Mouse (Mus musculus): Measurements from ENCODE around the gene Kxd1. TPM values are rescaled to one million over a fixed set of nuclear protein-coding genes. Genes with fewer than 3 reads are reported as not detected.

Gene Kxd1
- polyA plus RNA-seq, 1 experiment from 2014 or later: 59.0 TPM

DNA sequence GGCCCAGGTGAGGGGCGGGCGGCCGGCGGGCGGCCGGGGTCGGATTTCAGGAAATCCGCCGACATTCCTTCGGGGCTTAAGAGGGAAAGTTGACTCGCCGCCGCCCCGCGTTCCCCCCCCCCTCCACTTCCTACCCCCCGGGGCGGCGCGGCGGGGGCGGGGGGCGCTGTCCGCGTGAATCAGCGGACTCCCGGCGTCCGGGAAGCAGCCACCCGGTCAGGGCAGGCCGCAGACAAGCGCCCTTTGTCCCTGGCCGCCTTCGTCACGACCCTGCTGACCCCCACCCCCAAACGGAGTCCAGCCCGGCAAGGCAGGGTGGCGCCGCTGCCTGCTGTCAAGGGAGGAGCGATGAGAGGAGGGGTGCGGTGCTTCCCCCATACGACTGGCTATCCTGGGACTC is 38.2 kb downstream of the Kxd1 start:
- under 1% methylated on average over 28 of the region's 41 CpGs for WGBS
- ATAC-seq (ENCODE audit: insufficient read depth): no peak
- Histone ChIP-seq H3K9me3 (ENCODE audit: low read depth, low read length) (no peaks in the 10 kb centered on the region), H3K27ac (ENCODE audit: low read depth) (peak overlapping the region; percentile 86), H3K4me2 (peak overlapping the region; percentile 63), H3K36me3 (ENCODE audit: insufficient read depth) (no peaks in the 10 kb centered on the region), H3K4me1 (ENCODE audit: insufficient read depth) (peaks cover 16% of the 10 kb centered on the region), H3K27me3 (ENCODE audit: insufficient read depth, low read length) (peaks cover 93% of the 10 kb centered on the region), H3K4me3 (ENCODE audit: low read depth, low read length) (peak overlapping the region; percentile 32), H3K9ac (peak overlapping the region; percentile 42)
- no peak for DNase-seq
- no peak for TF ChIP-seq CTCF (IDR thresholded peaks at IDR 0.05; ENCODE audit: low read depth)

DNA sequence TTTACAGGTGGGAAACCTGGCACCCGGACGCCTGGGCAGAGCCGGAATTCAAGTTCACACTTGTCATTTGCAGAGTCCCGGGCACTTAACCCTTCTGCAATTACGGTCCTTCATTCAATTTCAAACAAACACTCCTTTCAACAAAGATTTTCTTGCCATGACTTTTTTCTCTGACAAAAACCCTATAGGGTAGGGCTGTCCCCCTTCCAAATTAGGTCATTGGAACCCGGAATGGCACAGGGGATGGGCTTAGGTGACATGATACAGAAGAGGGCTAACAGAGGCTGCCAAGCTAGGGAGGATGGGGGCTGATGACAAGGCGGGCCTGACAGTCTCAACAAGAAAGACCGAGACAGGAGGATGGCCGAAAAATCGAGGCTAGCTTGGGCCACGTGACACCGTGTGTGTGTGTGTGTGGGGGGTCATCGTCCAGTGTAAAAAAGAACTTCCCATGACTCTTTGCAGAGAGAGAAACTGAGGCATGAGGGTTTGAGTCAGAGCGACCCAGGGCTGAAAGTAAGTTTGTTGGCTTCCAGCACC is 38.8 kb downstream of the Kxd1 start:
- no peak for ATAC-seq (ENCODE audit: insufficient read depth)
- DNase-seq: no peak
- peak overlapping the region; percentile 32 for H3K4me3 ChIP-seq (ENCODE audit: low read depth, low read length)
- no peaks in the 10 kb centered on the region for H3K36me3 ChIP-seq (ENCODE audit: insufficient read depth)
- peak overlapping the region; percentile 42 for H3K9ac ChIP-seq
- no peak for TF ChIP-seq CTCF (IDR thresholded peaks at IDR 0.05; ENCODE audit: low read depth)
- peak overlapping the region; percentile 63 for H3K4me2 ChIP-seq
- WGBS: 2% methylated on average over 14 of the region's 14 CpGs
- peak overlapping the region; percentile 86 for H3K27ac ChIP-seq (ENCODE audit: low read depth)
- H3K27me3 ChIP-seq (ENCODE audit: insufficient read depth, low read length): peaks cover 91% of the 10 kb centered on the region
- no peaks in the 10 kb centered on the region for H3K9me3 ChIP-seq (ENCODE audit: low read depth, low read length)
- H3K4me1 ChIP-seq (ENCODE audit: insufficient read depth): peaks cover 17% of the 10 kb centered on the region

DNA sequence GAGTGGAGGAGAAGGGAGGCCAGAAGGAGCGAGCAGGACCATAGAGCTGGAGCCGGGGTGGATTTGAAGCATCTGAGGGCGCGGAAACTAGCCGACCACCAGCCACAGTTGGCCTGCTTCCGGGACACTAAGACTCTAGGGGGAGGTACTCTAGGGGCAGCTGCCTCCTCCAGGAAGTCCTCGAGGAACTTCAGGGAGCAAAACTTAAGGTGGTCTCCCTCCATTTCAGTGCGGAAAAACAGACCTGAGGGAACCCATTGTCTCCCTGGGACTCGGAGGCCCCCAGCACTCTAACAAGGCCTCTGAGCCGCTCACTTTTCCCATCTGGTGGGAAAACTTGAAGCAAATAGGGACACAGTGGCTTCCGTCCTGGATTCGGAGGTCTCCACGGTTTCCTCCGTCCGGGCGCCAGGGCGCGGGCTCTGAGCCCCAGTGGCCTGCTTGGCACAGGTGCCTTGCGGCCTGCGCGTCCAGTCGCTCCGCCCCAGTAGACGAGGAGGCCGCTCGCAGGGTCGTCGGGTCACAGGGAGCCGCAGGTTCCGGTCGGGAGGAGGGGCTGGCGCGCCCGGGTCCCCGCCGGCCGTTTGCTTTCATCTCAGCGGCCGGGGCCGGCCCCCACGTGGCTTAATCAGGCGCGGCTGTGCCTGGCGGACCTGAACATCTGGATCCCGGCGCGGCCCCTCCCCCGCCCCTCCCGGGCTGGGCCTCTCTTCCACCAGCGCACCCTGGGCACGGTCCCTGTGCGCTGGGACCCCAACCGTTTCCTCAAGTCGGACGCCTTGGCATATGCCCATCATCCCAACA is 39.6 kb downstream of the Kxd1 start:
- Histone ChIP-seq H3K9me3 (ENCODE audit: low read depth, low read length) (no peaks in the 10 kb centered on the region), H3K9ac (0 out of 2 replicates have a peak overlapping the region, but pooled peaks have one; percentile 23), H3K36me3 (ENCODE audit: insufficient read depth) (no peaks in the 10 kb centered on the region), H3K27me3 (ENCODE audit: insufficient read depth, low read length) (peaks cover 82% of the 10 kb centered on the region), H3K4me2 (peak overlapping the region; percentile 63), H3K27ac (ENCODE audit: low read depth) (peak overlapping the region; percentile 86), H3K4me3 (ENCODE audit: low read depth, low read length) (peak overlapping the region; percentile 32), H3K4me1 (ENCODE audit: insufficient read depth) (peaks cover 20% of the 10 kb centered on the region)
- DNase-seq (no peak), ATAC-seq (ENCODE audit: insufficient read depth) (no peak)
- 3% methylated on average over 55 of the region's 55 CpGs for WGBS
- no peak for TF ChIP-seq CTCF (IDR thresholded peaks at IDR 0.05; ENCODE audit: low read depth)

DNA sequence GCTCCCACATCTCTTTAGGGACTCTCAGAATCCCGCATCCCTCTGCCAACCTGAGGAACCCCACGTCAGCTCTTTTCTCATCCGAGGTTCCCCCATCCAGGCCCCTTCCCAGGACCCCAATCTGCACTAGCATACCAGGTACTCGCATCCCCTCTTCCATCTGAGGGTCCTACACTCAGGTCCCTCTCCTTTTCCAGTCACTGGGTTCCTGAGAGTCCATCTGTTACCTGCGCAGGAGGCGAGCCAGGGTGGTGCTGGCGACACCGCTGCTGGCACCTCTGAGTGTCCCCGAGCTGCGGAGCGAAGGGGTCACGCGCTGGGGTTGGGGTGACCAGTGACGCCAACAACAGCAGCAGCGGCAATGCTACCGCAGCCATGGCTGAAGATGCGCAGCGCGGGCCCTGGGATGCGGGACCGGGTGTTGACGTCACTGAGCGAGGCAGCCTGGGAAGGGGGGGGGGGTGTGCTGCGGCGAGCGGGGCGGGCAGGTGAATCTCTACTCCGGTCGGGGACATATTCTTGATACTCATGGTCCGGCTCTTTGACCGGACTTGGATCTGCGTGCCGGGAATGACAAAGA is 40.7 kb downstream of the Kxd1 start, which contains the start of gene Tmem59l:
Gene Tmem59l (minus strand): TSS at position 418 of the 580 bp plus-strand sequence.
- peak within 1 kb of the TSS; percentile 32 for H3K4me3 ChIP-seq (ENCODE audit: low read depth, low read length)
- no peak within 1 kb of the TSS for H3K9ac ChIP-seq
- no peak for TF ChIP-seq CTCF (IDR thresholded peaks at IDR 0.05; ENCODE audit: low read depth)
- H3K36me3 ChIP-seq (ENCODE audit: insufficient read depth): no peaks in the 10 kb centered on the region
- H3K4me2 ChIP-seq: peak within 1 kb of the TSS; percentile 63
- H3K4me1 ChIP-seq (ENCODE audit: insufficient read depth): peaks cover 20% of the 10 kb centered on the region
- DNase-seq: no peak
- peaks cover 71% of the 10 kb centered on the region for H3K27me3 ChIP-seq (ENCODE audit: insufficient read depth, low read length)
- ATAC-seq (ENCODE audit: insufficient read depth): no peak
- H3K9me3 ChIP-seq (ENCODE audit: low read depth, low read length): no peaks in the 10 kb centered on the region
- 9% methylated on average over 33 of the region's 33 CpGs for WGBS
- H3K27ac ChIP-seq (ENCODE audit: low read depth): peak within 1 kb of the TSS; percentile 86

DNA sequence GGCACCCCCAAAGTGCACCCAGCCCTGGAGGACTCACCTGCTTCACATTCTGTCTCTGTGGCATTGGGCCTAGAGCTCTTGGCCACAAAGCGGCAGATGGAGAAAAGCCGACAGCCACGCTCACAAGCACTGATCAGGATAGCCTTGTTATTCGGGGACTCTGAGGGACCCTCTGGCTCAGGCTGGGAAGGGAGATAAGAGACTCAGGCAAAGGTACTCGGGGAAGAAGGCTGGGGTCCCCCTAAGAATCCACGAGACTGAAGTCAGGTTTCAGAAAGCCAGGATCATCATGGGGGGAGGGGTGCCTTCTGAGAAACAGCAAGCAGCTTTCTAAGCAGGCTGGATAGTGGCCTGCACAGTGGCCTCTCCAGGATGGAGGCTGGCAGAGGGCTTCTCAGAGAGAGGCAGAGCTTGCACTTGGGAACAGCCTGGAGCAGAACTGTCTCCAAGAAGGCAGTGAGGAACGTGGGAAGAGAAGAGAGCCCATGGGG is 41.5 kb downstream of the Kxd1 start:
- DNase-seq (no peak), ATAC-seq (ENCODE audit: insufficient read depth) (no peak)
- no peaks in the 10 kb centered on the region for H3K36me3 ChIP-seq (ENCODE audit: insufficient read depth)
- no peak overlapping the region for H3K27ac ChIP-seq (ENCODE audit: low read depth)
- no peaks in the 10 kb centered on the region for H3K9me3 ChIP-seq (ENCODE audit: low read depth, low read length)
- H3K27me3 ChIP-seq (ENCODE audit: insufficient read depth, low read length): peaks cover 63% of the 10 kb centered on the region
- no peak overlapping the region for H3K4me3 ChIP-seq (ENCODE audit: low read depth, low read length)
- no peak for TF ChIP-seq CTCF (IDR thresholded peaks at IDR 0.05; ENCODE audit: low read depth)
- WGBS: 47% methylated on average over 7 of the region's 7 CpGs
- peaks cover 20% of the 10 kb centered on the region for H3K4me1 ChIP-seq (ENCODE audit: insufficient read depth)
- no peak overlapping the region for H3K9ac ChIP-seq
- H3K4me2 ChIP-seq: no peak overlapping the region

DNA sequence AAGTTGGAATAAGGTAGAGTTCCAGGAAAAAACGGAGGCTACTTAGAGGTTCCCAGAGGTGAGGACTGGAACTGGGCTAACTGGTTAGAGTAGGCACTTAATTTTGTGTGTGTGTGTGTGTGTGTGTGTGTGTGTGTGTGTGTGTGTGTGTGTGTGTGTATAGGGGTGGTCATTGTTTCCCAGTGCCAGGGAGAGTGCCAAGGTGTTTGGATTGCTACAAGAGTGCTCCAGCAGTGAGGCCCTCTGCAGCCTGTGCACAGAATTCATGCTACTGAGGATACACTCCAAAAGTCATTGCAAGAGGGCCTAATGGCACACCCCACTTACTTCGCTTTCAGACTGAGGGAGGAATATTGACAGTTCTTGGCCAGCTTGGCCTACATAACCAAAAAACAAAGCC is 44.8 kb downstream of the Kxd1 start:
- ATAC-seq (ENCODE audit: insufficient read depth): peak; percentile 68
- no peaks in the 10 kb centered on the region for H3K36me3 ChIP-seq (ENCODE audit: insufficient read depth)
- no peak for TF ChIP-seq CTCF (IDR thresholded peaks at IDR 0.05; ENCODE audit: low read depth)
- H3K4me3 ChIP-seq (ENCODE audit: low read depth, low read length): no peak overlapping the region
- no peak overlapping the region for H3K4me2 ChIP-seq
- peak overlapping the region; percentile 61; the same call in 1 of the 2 replicates for H3K27ac ChIP-seq (ENCODE audit: low read depth)
- whole genome bisulfite sequencing: 43% methylated on average over 2 of the region's 2 CpGs
- H3K9ac ChIP-seq: no peak overlapping the region
- peaks cover 30% of the 10 kb centered on the region for H3K27me3 ChIP-seq (ENCODE audit: insufficient read depth, low read length)
- H3K9me3 ChIP-seq (ENCODE audit: low read depth, low read length): no peaks in the 10 kb centered on the region
- no peak for DNase-seq
- H3K4me1 ChIP-seq (ENCODE audit: insufficient read depth): peaks cover 8% of the 10 kb centered on the region; the same call in 1 of the 2 replicates

DNA sequence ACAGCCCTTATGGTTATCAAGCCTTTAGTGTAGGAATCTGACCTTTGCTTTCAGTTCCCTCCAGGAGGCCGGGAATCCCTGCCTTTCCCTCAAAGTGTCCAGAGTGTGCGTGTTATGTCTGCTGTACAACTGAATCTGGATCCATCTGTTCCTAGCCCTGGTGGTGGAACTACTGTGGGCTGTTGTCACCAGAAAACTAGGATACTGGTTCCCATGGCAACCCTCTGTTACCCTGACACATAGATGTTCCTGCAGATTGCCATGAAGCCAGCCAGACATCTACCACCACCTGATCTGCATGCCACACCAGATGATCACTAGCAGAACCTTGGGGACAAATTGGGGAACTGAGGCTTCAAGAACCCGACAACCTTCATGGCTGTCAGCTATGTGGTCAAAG is 45.8 kb downstream of the Kxd1 start:
- Histone ChIP-seq H3K4me1 (ENCODE audit: insufficient read depth) (peaks cover 4% of the 10 kb centered on the region; the same call in 1 of the 2 replicates), H3K27me3 (ENCODE audit: insufficient read depth, low read length) (peaks cover 23% of the 10 kb centered on the region), H3K27ac (ENCODE audit: low read depth) (no peak overlapping the region), H3K9me3 (ENCODE audit: low read depth, low read length) (no peaks in the 10 kb centered on the region), H3K4me2 (no peak overlapping the region), H3K9ac (no peak overlapping the region), H3K36me3 (ENCODE audit: insufficient read depth) (no peaks in the 10 kb centered on the region), H3K4me3 (ENCODE audit: low read depth, low read length) (no peak overlapping the region)
- WGBS: 61% methylated on average over 3 of the region's 3 CpGs
- no peak for ATAC-seq (ENCODE audit: insufficient read depth)
- TF ChIP-seq CTCF (IDR thresholded peaks at IDR 0.05; ENCODE audit: low read depth): no peak
- DNase-seq: no peak
